Mouse (Mus musculus): ENCODE data around the gene Mdh2.

DNA sequence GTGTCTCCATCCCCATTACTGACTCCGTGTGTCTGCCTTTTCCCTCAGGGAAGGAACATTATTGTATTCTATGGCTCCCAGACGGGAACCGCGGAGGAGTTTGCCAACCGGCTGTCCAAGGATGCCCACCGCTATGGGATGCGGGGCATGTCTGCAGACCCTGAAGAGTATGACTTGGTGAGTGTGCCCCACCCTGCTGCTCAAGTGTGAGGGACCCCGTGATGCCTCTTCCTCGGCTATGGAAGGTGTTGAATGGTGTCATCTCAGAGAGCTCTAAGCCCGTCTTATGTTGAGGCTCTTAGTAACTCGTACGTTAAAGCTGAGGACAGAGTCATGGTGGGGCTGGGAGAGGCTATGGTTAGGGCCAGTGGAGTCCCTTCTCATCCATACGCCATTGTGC lies 48.9 kb upstream of the Mdh2 start:
- TF ChIP-seq CTCF (IDR thresholded peaks at IDR 0.05; ENCODE audit: low read depth) (no peak), EP300 (IDR thresholded peaks at IDR 0.05; ENCODE audit: low read depth) (no peak)
